Mouse (Mus musculus) intestine, postnatal 0 days (tissue): ENCODE results near the gene Gpr18. TPM values are rescaled to one million over a fixed set of nuclear protein-coding genes. Genes with fewer than 3 reads are reported as not detected.

ENCODE experiments used
- ATAC-seq: fragments of 200-750 bp; cut with Nextera tagmentation; 2 replicates; pipeline ENCODE4 v1.8.0; 2017; ENCODE audit warnings: mild to moderate bottlenecking, moderate TSS enrichment, moderate library complexity
- H3K27ac ChIP-seq: fragments of 300-500 bp; sonication (generic); 2 replicates; pipeline ENCODE4 v1.5.1; 2014; ENCODE audit warnings: mild to moderate bottlenecking, low read depth, low read length, moderate library complexity
- H3K27me3 ChIP-seq: fragments of 300-500 bp; sonication (generic); replicated peaks from 2 replicates; pipeline ENCODE4 v1.6.1; 2014; ENCODE audit warnings: low read length, mixed read lengths; ENCODE audit not compliant: control insufficient read depth, insufficient read depth
- H3K36me3 ChIP-seq: fragments of 300-500 bp; sonication (generic); 2 replicates; pipeline ENCODE4 v1.6.1; 2014; ENCODE audit warnings: mild to moderate bottlenecking, moderate library complexity; ENCODE audit not compliant: control insufficient read depth, insufficient read depth
- H3K4me1 ChIP-seq: fragments of 300-500 bp; sonication (generic); replicated peaks from 2 replicates; pipeline ENCODE4 v1.6.1; 2014; ENCODE audit warnings: antibody characterized with exemption, low read length, mixed read lengths; ENCODE audit not compliant: control insufficient read depth, insufficient read depth
- H3K4me2 ChIP-seq: fragments of 300-500 bp; sonication (generic); replicated peaks from 2 replicates; pipeline ENCODE4 v1.6.1; 2014; ENCODE audit warnings: low read depth, mild to moderate bottlenecking, moderate library complexity
- H3K4me3 ChIP-seq: fragments of 300-500 bp; sonication (generic); 2 replicates; pipeline ENCODE4 v1.5.1; 2014; ENCODE audit warnings: low read depth, low read length
- H3K9ac ChIP-seq: fragments of 300-500 bp; sonication (generic); 2 replicates; pipeline ENCODE4 v1.6.1; 2014; ENCODE audit warnings: mild to moderate bottlenecking, low read depth, low read length
- H3K9me3 ChIP-seq: fragments of 300-500 bp; sonication (generic); 2 replicates; pipeline ENCODE4 v1.6.1; 2016; ENCODE audit warnings: mixed run types; ENCODE audit not compliant: control insufficient read depth
- CTCF ChIP-seq: sonication (generic); IDR thresholded peaks from 2 replicates; pipeline ENCODE4 v1.5.1; 2016; ENCODE audit warnings: low read depth, mild to moderate bottlenecking, control low read depth, antibody characterized with exemption, moderate library complexity
- WGBS: fragments of 180-500 bp; shearing (Covaris S2); extraction: QIAGEN DNeasy Blood & Tissue Kit; methylation state at CpG from one replicate; pipeline ENCODE4 v1.1.7; 2014; 5-methylcytosine and 5-hydroxymethylcytosine counted together
- polyA plus RNA-seq: library from polyadenylated mRNA; unstranded; fragments of >200 nt; fragmentation: Nextera tagmentation; extraction: Ambion mirVana; gene quantifications from 2 replicates; pipeline ENCODE4 v1.2.1, GENCODE M21; 2015

Gene Gpr18
- polyA plus RNA-seq, 1 experiment from 2014 or later, result 0.10 TPM

- peaks cover 11% of the 10 kb centered on the region; the same call in 1 of the 2 replicates for H3K36me3 ChIP-seq
- no peak overlapping the region for H3K4me3 ChIP-seq
- no peaks in the 10 kb centered on the region for H3K4me1 ChIP-seq
- H3K9me3 ChIP-seq, result no peaks in the 10 kb centered on the region
- no peak for TF ChIP-seq CTCF
- no peak for ATAC-seq
- H3K27me3 ChIP-seq, result no peaks in the 10 kb centered on the region
- no peak overlapping the region for H3K9ac ChIP-seq
- H3K4me2 ChIP-seq, result no peak overlapping the region
- no peak overlapping the region for H3K27ac ChIP-seq
- 91% methylated on average over 5 of the region's 5 CpGs for WGBS
These were observed 19.0 kb upstream of the Gpr18 start for GRCm38 (mm10) chr14:121934597-121934946.

DNA sequence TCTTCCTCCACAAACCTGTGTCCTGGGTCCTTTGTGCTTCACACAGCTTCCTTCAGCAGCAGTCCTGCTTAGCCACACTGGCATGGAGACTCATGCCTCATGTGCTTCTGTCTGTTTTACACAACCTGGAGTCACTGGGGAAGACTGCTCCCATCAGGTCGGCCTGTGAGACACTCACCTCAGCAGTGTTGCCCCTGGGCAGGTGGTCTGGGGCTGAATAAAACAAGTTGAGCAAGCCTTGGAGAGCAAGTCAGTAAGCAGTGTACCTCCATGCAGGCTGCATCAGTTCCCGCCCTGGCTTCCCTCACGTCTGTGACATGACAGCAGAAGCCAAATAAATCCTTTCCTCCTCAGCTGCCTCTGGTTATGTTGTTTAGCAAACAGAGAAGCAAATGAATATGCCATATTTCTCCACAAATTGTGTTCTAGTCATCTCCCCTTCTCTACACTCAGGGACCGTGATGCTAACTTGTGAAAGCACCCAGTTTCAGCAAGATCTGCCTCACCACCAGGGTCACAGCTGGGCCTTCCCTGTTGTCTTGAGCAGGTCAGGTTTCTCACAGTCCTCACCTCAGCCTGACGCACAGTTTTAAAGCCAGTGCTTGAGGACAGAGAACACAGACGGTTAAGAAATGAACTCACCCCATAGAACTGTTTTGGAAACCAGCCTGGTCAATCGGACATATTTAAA is 18.5 kb upstream of the Gpr18 start:
- no peak for ATAC-seq
- Histone ChIP-seq H3K9ac (no peak overlapping the region), H3K4me1 (no peaks in the 10 kb centered on the region), H3K4me2 (no peak overlapping the region), H3K27me3 (no peaks in the 10 kb centered on the region), H3K9me3 (no peaks in the 10 kb centered on the region), H3K27ac (no peak overlapping the region), H3K4me3 (no peak overlapping the region), H3K36me3 (peaks cover 11% of the 10 kb centered on the region; the same call in 1 of the 2 replicates)
- TF ChIP-seq CTCF, result no peak
- 92% methylated on average over 7 of the region's 7 CpGs for WGBS

DNA sequence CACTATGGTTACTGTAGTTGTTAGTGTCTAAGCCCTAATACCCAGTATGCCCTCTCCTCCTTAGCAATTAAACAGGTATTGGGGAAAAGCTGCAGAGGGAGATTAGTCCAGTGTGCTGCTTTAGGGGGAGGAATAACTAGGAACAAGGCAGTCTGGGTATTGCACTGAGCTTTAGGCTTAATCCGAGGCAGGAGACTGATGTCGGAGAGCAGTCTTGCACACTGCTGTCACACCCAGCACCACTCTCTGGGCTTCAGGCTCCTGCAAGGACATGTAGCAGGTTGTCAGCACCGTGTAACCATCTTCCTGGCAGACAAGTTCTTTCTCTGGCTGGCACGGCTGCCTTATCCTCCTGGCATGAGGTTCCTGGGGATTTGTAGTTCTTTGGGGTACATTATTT is 16.6 kb upstream of the Gpr18 start:
- no peaks in the 10 kb centered on the region for H3K4me1 ChIP-seq
- H3K27ac ChIP-seq, result no peak overlapping the region
- no peak overlapping the region for H3K4me3 ChIP-seq
- ATAC-seq, result no peak
- H3K9ac ChIP-seq, result no peak overlapping the region
- no peak for TF ChIP-seq CTCF
- H3K4me2 ChIP-seq, result no peak overlapping the region
- peaks cover 11% of the 10 kb centered on the region; the same call in 1 of the 2 replicates for H3K36me3 ChIP-seq
- WGBS, result 86% methylated on average over 4 of the region's 4 CpGs
- no peaks in the 10 kb centered on the region for H3K9me3 ChIP-seq
- H3K27me3 ChIP-seq, result no peaks in the 10 kb centered on the region

GRCm38 (mm10) chr14:121931594-121931993 is 16.0 kb upstream of the Gpr18 start:
- Histone ChIP-seq H3K4me3 (no peak overlapping the region), H3K4me2 (no peak overlapping the region), H3K4me1 (no peaks in the 10 kb centered on the region), H3K9me3 (no peaks in the 10 kb centered on the region), H3K27me3 (no peaks in the 10 kb centered on the region), H3K36me3 (peaks cover 11% of the 10 kb centered on the region; the same call in 1 of the 2 replicates), H3K9ac (no peak overlapping the region), H3K27ac (no peak overlapping the region)
- no peak for TF ChIP-seq CTCF
- ATAC-seq, result no peak
- WGBS, result 92% methylated on average over 3 of the region's 3 CpGs

GRCm38 (mm10) chr14:121930731-121931383 is 15.3 kb upstream of the Gpr18 start:
- Histone ChIP-seq H3K36me3 (peaks cover 11% of the 10 kb centered on the region; the same call in 1 of the 2 replicates), H3K4me3 (no peak overlapping the region), H3K27ac (no peak overlapping the region), H3K4me2 (no peak overlapping the region), H3K27me3 (no peaks in the 10 kb centered on the region), H3K9me3 (no peaks in the 10 kb centered on the region), H3K4me1 (no peaks in the 10 kb centered on the region), H3K9ac (no peak overlapping the region)
- ATAC-seq, result no peak
- no peak for TF ChIP-seq CTCF
- 57% methylated on average over 7 of the region's 7 CpGs for WGBS

DNA sequence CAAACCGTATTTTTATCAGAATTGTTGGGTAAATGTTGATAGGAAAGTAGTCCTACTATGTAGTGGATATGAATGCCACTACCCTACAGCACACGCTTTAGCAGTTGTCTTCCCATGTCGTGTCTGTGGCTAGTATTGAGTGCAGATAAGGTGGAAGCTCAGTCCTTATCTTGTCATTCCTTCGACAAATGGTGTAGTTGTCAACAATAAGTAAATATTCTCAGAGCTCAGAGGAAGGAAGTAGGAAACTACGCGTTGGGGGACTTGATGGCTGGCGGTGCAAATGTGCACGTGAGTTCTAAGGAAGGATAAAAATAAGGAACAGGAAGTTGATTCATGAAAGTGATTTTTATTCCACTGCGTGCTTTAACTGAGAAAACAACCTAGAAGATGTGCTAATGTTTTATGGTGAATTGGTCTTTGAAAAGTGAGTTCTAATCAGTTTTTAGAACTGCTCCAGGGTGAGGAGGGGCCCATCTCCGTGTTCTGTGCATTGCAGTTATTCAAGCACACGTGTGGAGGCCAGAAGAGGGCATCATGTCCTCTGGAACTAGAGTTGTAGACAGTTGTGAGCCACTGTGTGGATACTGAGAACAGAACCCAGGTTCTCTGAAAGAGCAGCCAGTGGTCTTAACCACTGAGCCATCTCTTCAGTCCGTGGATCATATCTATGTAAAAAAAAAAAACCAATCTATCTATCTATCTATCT is 13.8 kb upstream of the Gpr18 start:
- no peaks in the 10 kb centered on the region for H3K27me3 ChIP-seq
- peaks cover 6% of the 10 kb centered on the region; the same call in 1 of the 2 replicates for H3K36me3 ChIP-seq
- WGBS, result 74% methylated on average over 12 of the region's 12 CpGs
- ATAC-seq, result no peak
- H3K4me1 ChIP-seq, result no peaks in the 10 kb centered on the region
- H3K27ac ChIP-seq, result no peak overlapping the region
- H3K9me3 ChIP-seq, result no peaks in the 10 kb centered on the region
- no peak overlapping the region for H3K4me2 ChIP-seq
- H3K9ac ChIP-seq, result no peak overlapping the region
- H3K4me3 ChIP-seq, result no peak overlapping the region
- 0 out of 2 replicates have a peak, but pooled peaks have one; percentile 3 for TF ChIP-seq CTCF
